Mouse (Mus musculus) neural tube, embryonic 10.5 days (tissue): ENCODE measurements at regions not wholly inside any gene's neighbourhood (a gene's known extent, or its start where the extent isn't known, plus 50 kb on each side); places are given as distances from the start of the nearest gene placed in this dataset.
"Not testable (repeated sequence)": the region's sequence is repeated elsewhere in the genome, so short reads cannot be mapped to it uniquely, and the experiment has no call there.

Experiments
- DNase-seq: peaks from one replicate; pipeline ENCODE4 v3.0.0-alpha.2; 2017; ENCODE audit warnings: low spot score; ENCODE audit errors: extremely low spot score

GRCm38 (mm10) chr17:79977154-79977571 is 81.2 kb upstream of the Atl2 start:
- no peak for DNase-seq

- DNase-seq, result no peak
These were observed 80.7 kb upstream of the Atl2 start for GRCm38 (mm10) chr17:79976518-79977100.

GRCm38 (mm10) chr17:79975997-79976443 is 80.1 kb upstream of the Atl2 start:
- peak; percentile 31 for DNase-seq

GRCm38 (mm10) chr17:79975150-79975757 is 79.3 kb upstream of the Atl2 start:
- not testable (repeated sequence) for DNase-seq

GRCm38 (mm10) chr17:79971721-79972336 is 75.9 kb upstream of the Atl2 start:
- no peak for DNase-seq

- no peak for DNase-seq
These were observed 73.6 kb upstream of the Atl2 start for GRCm38 (mm10) chr17:79969500-79969972.

- DNase-seq, result no peak
These were observed 72.9 kb upstream of the Atl2 start for GRCm38 (mm10) chr17:79968819-79969218.

- DNase-seq, result no peak
These were observed 71.1 kb upstream of the Atl2 start for GRCm38 (mm10) chr17:79966981-79967380.

- DNase-seq, result no peak
These were observed 69.7 kb upstream of the Atl2 start for GRCm38 (mm10) chr17:79965625-79966024.

- no peak for DNase-seq
These were observed 68.9 kb upstream of the Atl2 start for GRCm38 (mm10) chr17:79964850-79965249.

- DNase-seq, result no peak
These were observed 67.4 kb upstream of the Atl2 start for GRCm38 (mm10) chr17:79963330-79963729.

GRCm38 (mm10) chr17:79961391-79961790 is 65.5 kb upstream of the Atl2 start:
- DNase-seq, result no peak

GRCm38 (mm10) chr17:79960688-79961087 is 64.8 kb upstream of the Atl2 start:
- no peak for DNase-seq

GRCm38 (mm10) chr17:79955267-79955666 is 59.3 kb upstream of the Atl2 start:
- DNase-seq, result no peak

- DNase-seq, result no peak
These were observed 58.8 kb upstream of the Atl2 start for GRCm38 (mm10) chr17:79954624-79955244.

GRCm38 (mm10) chr17:79948591-79949475 is 52.9 kb upstream of the Atl2 start:
- DNase-seq, result no peak
